ENCODE assay signal across 9 mouse cellular contexts in genomic region chr11:98744456-98745019, GRCm38 (mm10). TPM values are rescaled to one million over a fixed set of nuclear protein-coding genes. Genes with fewer than 3 reads are reported as not detected.
A peak's percentile ranks its signal among the peaks of the same experiment; 100 is the strongest.
DNase-seq lines count a peak whose midpoint lies in the region; ATAC-seq and TF ChIP-seq lines count a peak whose summit lies in the region.
"Had no signal": no experiment of that assay in that cellular context is flagged by ENCODE, and none has a peak within 500 bp of the region (broad histone marks: within the 10 kb centered on the region; RNA-seq: fewer than 3 reads in every experiment).

No protein-coding gene starts in this region.

- no peak for TF ChIP-seq CTCF in lung, postnatal 0 days (IDR thresholded peaks at IDR 0.05)
- no peak for TF ChIP-seq CTCF in lung, adult 2 months (IDR thresholded peaks at IDR 0.05; ENCODE audit: insufficient read depth, low read length)

- H3K4me1 ChIP-seq in lung, postnatal 0 days (ENCODE audit: insufficient read depth, low read depth, low read length), result peaks cover 62% of the 10 kb centered on the region
- peaks cover 49% of the 10 kb centered on the region for H3K4me1 ChIP-seq in lung, adult 2 months (ENCODE audit: control insufficient read depth, insufficient read depth, low read length)
- H3K4me1 ChIP-seq in heart, embryonic 14.5 days (ENCODE audit: control insufficient read depth in 2 of 2, insufficient read depth in 2 of 2, low read length in 2 of 2), result peaks cover 60 to 78% of the 10 kb centered on the region in 2 experiments
- peaks cover 86% of the 10 kb centered on the region for H3K4me1 ChIP-seq in limb, embryonic 12.5 days (replicated peaks)
- H3K4me1 ChIP-seq in stomach, embryonic 15.5 days, result peaks cover 83% of the 10 kb centered on the region

- no peaks in the 10 kb centered on the region for H3K36me3 ChIP-seq in lung, postnatal 0 days (ENCODE audit: insufficient read depth, low read length)
- H3K36me3 ChIP-seq in heart, embryonic 14.5 days (ENCODE audit: control insufficient read depth, insufficient read depth, low read length), result 0 out of 2 replicates have a peak, but pooled peaks cover 3% of the 10 kb centered on the region
- H3K36me3 ChIP-seq in limb, embryonic 12.5 days, result no peaks in the 10 kb centered on the region
- H3K36me3 ChIP-seq in stomach, embryonic 15.5 days, result no peaks in the 10 kb centered on the region

- H3K27ac ChIP-seq in lung, postnatal 0 days (ENCODE audit: low read length), result peak overlapping the region; percentile 98
- peak overlapping the region; percentile 28 to 98 for H3K27ac ChIP-seq in heart, embryonic 14.5 days (replicated peaks in 1 of 2; ENCODE audit: control insufficient read depth in 1 of 2, insufficient read depth in 1 of 2, low read depth in 2 of 2, low read length in 2 of 2)
- peak overlapping the region; percentile 60 for H3K27ac ChIP-seq in limb, embryonic 12.5 days
- H3K27ac ChIP-seq in stomach, embryonic 15.5 days, result peak overlapping the region; percentile 97

- no peak overlapping the region for H3K4me3 ChIP-seq in lung, postnatal 0 days (ENCODE audit: low read depth, low read length)
- no peak overlapping the region for H3K4me3 ChIP-seq in lung, adult 2 months (replicated peaks; ENCODE audit: extremely low read depth, low read depth, low read length)
- peak overlapping the region; percentile 23 to 93; a peak in 3 of 4 replicates for H3K4me3 ChIP-seq in heart, embryonic 14.5 days (ENCODE audit: control insufficient read depth in 1 of 2, insufficient read depth in 1 of 2, low read depth in 1 of 2, low read length in 2 of 2)
- H3K4me3 ChIP-seq in limb, embryonic 12.5 days (replicated peaks), result peak overlapping the region; percentile 89; the same call in 1 of the 2 replicates
- peak overlapping the region; percentile 92 for H3K4me3 ChIP-seq in stomach, embryonic 15.5 days (replicated peaks)

- no peak for TF ChIP-seq EP300 in lung, postnatal 0 days (IDR thresholded peaks at IDR 0.05)

- ATAC-seq in lung, postnatal 0 days, result no peak
- no peak for ATAC-seq in heart, embryonic 14.5 days (ENCODE audit: insufficient number of reproducible peaks, insufficient read depth, low FRiP score, low read depth)
- no peak for ATAC-seq in limb, embryonic 12.5 days (ENCODE audit: insufficient number of reproducible peaks, insufficient read depth, low FRiP score, low TSS enrichment, low read depth)
- no peak for ATAC-seq in stomach, embryonic 15.5 days (ENCODE audit: insufficient read depth, low FRiP score, low read depth)

- H3K9me3 ChIP-seq in lung, postnatal 0 days (ENCODE audit: low read length), result no peaks in the 10 kb centered on the region
- H3K9me3 ChIP-seq in heart, embryonic 14.5 days (ENCODE audit: control insufficient read depth, low read length), result no peaks in the 10 kb centered on the region
- H3K9me3 ChIP-seq in limb, embryonic 12.5 days, result no peaks in the 10 kb centered on the region
- H3K9me3 ChIP-seq in stomach, embryonic 15.5 days, result no peaks in the 10 kb centered on the region

- H3K27me3 ChIP-seq in lung, postnatal 0 days (replicated peaks; ENCODE audit: insufficient read depth, low read length), result no peaks in the 10 kb centered on the region
- no peaks in the 10 kb centered on the region for H3K27me3 ChIP-seq in heart, embryonic 14.5 days (ENCODE audit: control insufficient read depth, insufficient read depth, low read length)
- no peaks in the 10 kb centered on the region for H3K27me3 ChIP-seq in limb, embryonic 12.5 days
- H3K27me3 ChIP-seq in stomach, embryonic 15.5 days (replicated peaks), result no peaks in the 10 kb centered on the region

- no peak overlapping the region for H3K9ac ChIP-seq in lung, postnatal 0 days (replicated peaks; ENCODE audit: low read depth)
- peak overlapping the region; percentile 98 for H3K9ac ChIP-seq in heart, embryonic 14.5 days (ENCODE audit: low read length)
- no peak overlapping the region; the same call in 1 of the 2 replicates for H3K9ac ChIP-seq in limb, embryonic 12.5 days (replicated peaks)
- no peak overlapping the region for H3K9ac ChIP-seq in stomach, embryonic 15.5 days

- TF ChIP-seq POLR2A in lung, adult 2 months (IDR thresholded peaks at IDR 0.05; ENCODE audit: borderline replicate concordance, extremely low read depth, low read depth, low read length), result no peak

- peak; percentile 41 for DNase-seq in lung, postnatal 0 days (ENCODE audit: low spot score)
- DNase-seq in lung, adult 2 months, result no peak
- no peak for DNase-seq in embryo, embryonic 10 days (ENCODE audit: low spot score)
- DNase-seq in adrenal gland, postnatal 4 days (ENCODE audit: low spot score in 2 of 2), result no peak
- DNase-seq in adipocyte (ENCODE audit: low spot score), result no peak

- WGBS in lung, postnatal 0 days, result 13% methylated on average over 7 of the region's 7 CpGs
- WGBS in lung, adult 2 months, result 34% methylated on average over 7 of the region's 7 CpGs
- 32% methylated on average over 7 of the region's 7 CpGs for WGBS in heart, embryonic 14.5 days
- 31% methylated on average over 7 of the region's 7 CpGs for WGBS in limb, embryonic 12.5 days
- 27% methylated on average over 7 of the region's 7 CpGs for WGBS in stomach, embryonic 15.5 days

- H3K4me2 ChIP-seq in lung, postnatal 0 days (replicated peaks; ENCODE audit: low read depth, low read length), result peak overlapping the region; percentile 91
- H3K4me2 ChIP-seq in heart, embryonic 14.5 days (ENCODE audit: low read length), result peak overlapping the region; percentile 73
- peak overlapping the region; percentile 82 for H3K4me2 ChIP-seq in limb, embryonic 12.5 days
- peak overlapping the region; percentile 89 for H3K4me2 ChIP-seq in stomach, embryonic 15.5 days

RNA-seq across cellular contexts. Expression of gene Thra, which starts 4.1 kb away (rescaled TPM):
- polyA plus RNA-seq in lung, postnatal 0 days (2015; fragmentation: Nextera tagmentation; extraction: Ambion mirVana), result 38.1 and 40.5 TPM in 2 replicates
- 142 and 159 TPM in 2 replicates for polyA plus RNA-seq in lung, adult 2 months (2012; rRNA removed)
- 45.3 and 55.6 TPM in 2 replicates for polyA plus RNA-seq in heart, embryonic 14.5 days (2014; fragmentation: Nextera tagmentation; extraction: Ambion mirVana)
- polyA plus RNA-seq in limb, embryonic 12.5 days (2016; fragmentation: Nextera tagmentation; extraction: Ambion mirVana), result 22.3 and 24.9 TPM in 2 replicates
- 42.7 and 44.7 TPM in 2 replicates for polyA plus RNA-seq in stomach, embryonic 15.5 days (2015; fragmentation: Nextera tagmentation; extraction: Ambion mirVana)
- 100 to 1,000 TPM; 181 to 195 TPM for total RNA-seq in adrenal gland, postnatal 4 days (2021)

RNA-seq across cellular contexts. Expression of gene Med24, which starts 15.3 kb away (rescaled TPM):
- polyA plus RNA-seq in lung, postnatal 0 days (2015; fragmentation: Nextera tagmentation; extraction: Ambion mirVana), result 19.9 and 20.6 TPM in 2 replicates
- polyA plus RNA-seq in lung, adult 2 months (2012; rRNA removed), result 45.0 and 55.1 TPM in 2 replicates
- polyA plus RNA-seq in heart, embryonic 14.5 days (2014; fragmentation: Nextera tagmentation; extraction: Ambion mirVana), result 28.5 and 31.0 TPM in 2 replicates
- polyA plus RNA-seq in limb, embryonic 12.5 days (2016; fragmentation: Nextera tagmentation; extraction: Ambion mirVana), result 74.4 and 79.3 TPM in 2 replicates
- 36.4 and 39.7 TPM in 2 replicates for polyA plus RNA-seq in stomach, embryonic 15.5 days (2015; fragmentation: Nextera tagmentation; extraction: Ambion mirVana)
- total RNA-seq in adrenal gland, postnatal 4 days (2021), result 10 to 100 TPM; 75.7 to 84.8 TPM

RNA-seq across cellular contexts. Expression of gene Nr1d1, which starts 30.6 kb away (rescaled TPM):
- polyA plus RNA-seq in lung, postnatal 0 days (2015; fragmentation: Nextera tagmentation; extraction: Ambion mirVana), result 6.9 and 8.9 TPM in 2 replicates
- 213 and 329 TPM in 2 replicates for polyA plus RNA-seq in lung, adult 2 months (2012; rRNA removed)
- polyA plus RNA-seq in heart, embryonic 14.5 days (2014; fragmentation: Nextera tagmentation; extraction: Ambion mirVana), result 6.0 and 6.4 TPM in 2 replicates
- 0.79 and 1.0 TPM in 2 replicates for polyA plus RNA-seq in limb, embryonic 12.5 days (2016; fragmentation: Nextera tagmentation; extraction: Ambion mirVana)
- 2.4 and 2.5 TPM in 2 replicates for polyA plus RNA-seq in stomach, embryonic 15.5 days (2015; fragmentation: Nextera tagmentation; extraction: Ambion mirVana)
- 100 to 1,000 TPM; 104 to 115 TPM for total RNA-seq in adrenal gland, postnatal 4 days (2021)

RNA-seq across cellular contexts. Expression of gene Csf3, which starts 43.5 kb away (rescaled TPM):
- 0.19 TPM in 1 of 2 replicates, not detected in the other for polyA plus RNA-seq in lung, postnatal 0 days (2015; fragmentation: Nextera tagmentation; extraction: Ambion mirVana)
- not detected in 2 replicates for polyA plus RNA-seq in lung, adult 2 months (2012; rRNA removed)
- polyA plus RNA-seq in heart, embryonic 14.5 days (2014; fragmentation: Nextera tagmentation; extraction: Ambion mirVana), result not detected in 2 replicates
- polyA plus RNA-seq in limb, embryonic 12.5 days (2016; fragmentation: Nextera tagmentation; extraction: Ambion mirVana), result not detected in 2 replicates
- not detected in 2 replicates for polyA plus RNA-seq in stomach, embryonic 15.5 days (2015; fragmentation: Nextera tagmentation; extraction: Ambion mirVana)
- total RNA-seq in adrenal gland, postnatal 4 days (2021), result not detected
- total RNA-seq: heart, postnatal 36 days had no signal

RNA-seq across cellular contexts. Expression of gene Msl1, which starts 50.8 kb away (rescaled TPM):
- 16.3 and 21.3 TPM in 2 replicates for polyA plus RNA-seq in lung, postnatal 0 days (2015; fragmentation: Nextera tagmentation; extraction: Ambion mirVana)
- 39.0 and 54.3 TPM in 2 replicates for polyA plus RNA-seq in lung, adult 2 months (2012; rRNA removed)
- polyA plus RNA-seq in heart, embryonic 14.5 days (2014; fragmentation: Nextera tagmentation; extraction: Ambion mirVana), result 13.3 and 15.3 TPM in 2 replicates
- polyA plus RNA-seq in limb, embryonic 12.5 days (2016; fragmentation: Nextera tagmentation; extraction: Ambion mirVana), result 32.7 and 35.3 TPM in 2 replicates
- polyA plus RNA-seq in stomach, embryonic 15.5 days (2015; fragmentation: Nextera tagmentation; extraction: Ambion mirVana), result 23.0 and 23.6 TPM in 2 replicates
- 100 to 1,000 TPM; 119 to 121 TPM for total RNA-seq in adrenal gland, postnatal 4 days (2021)

Comparison
In these comparisons a context has a peak if more than half of its experiments do, and no peak if none do; other contexts are left out.
1. RNA of gene Nr1d1, which starts 30.6 kb away (polyA plus RNA-seq): 213 to 329 TPM in lung, adult 2 months; 6.9 to 8.9 TPM in lung, postnatal 0 days, 6.0 to 6.4 TPM in heart, embryonic 14.5 days, 2.4 to 2.5 TPM in stomach, embryonic 15.5 days and 0.79 to 1.0 TPM in limb, embryonic 12.5 days; every median in the first group is over 10 times any median in the second.
2. H3K4me3 ChIP-seq: peak in heart, embryonic 14.5 days (2 of 2), limb, embryonic 12.5 days (single experiment) and stomach, embryonic 15.5 days (single experiment); none in lung, postnatal 0 days (single experiment) and lung, adult 2 months (single experiment).
3. Peak in every context shown above with its lines, with median percentiles within 50 percentile points of each other: H3K27ac ChIP-seq and H3K4me2 ChIP-seq.